Mouse (Mus musculus) midbrain, embryonic 10.5 days (tissue): ENCODE measurements around the gene Cacng1. TPM values are rescaled to one million over a fixed set of nuclear protein-coding genes. Genes with fewer than 3 reads are reported as not detected.

Experiments used
- DNase-seq: peaks from one replicate; pipeline ENCODE4 v3.0.0-alpha.2; 2017; ENCODE audit warnings: low spot score
- H3K27ac ChIP-seq: fragments of 300-500 bp; sonication (generic); replicated peaks from 2 replicates; pipeline ENCODE4 v1.5.1; 2016; ENCODE audit warnings: mild to moderate bottlenecking
- H3K27me3 ChIP-seq: fragments of 300-500 bp; sonication (generic); 2 replicates; pipeline ENCODE4 v1.6.1; 2016; ENCODE audit warnings: low read depth, mild to moderate bottlenecking; ENCODE audit not compliant: poor library complexity, severe bottlenecking
- H3K36me3 ChIP-seq: fragments of 300-500 bp; sonication (generic); 2 replicates; pipeline ENCODE4 v1.6.1; 2016; ENCODE audit warnings: mild to moderate bottlenecking, moderate library complexity
- H3K4me1 ChIP-seq: fragments of 300-500 bp; sonication (generic); 2 replicates; pipeline ENCODE4 v1.6.1; 2016
- H3K4me3 ChIP-seq: fragments of 300-500 bp; sonication (generic); 2 replicates; pipeline ENCODE4 v1.5.1; 2016; ENCODE audit warnings: mild to moderate bottlenecking, moderate library complexity
- H3K9me3 ChIP-seq: fragments of 300-500 bp; sonication (generic); replicated peaks from 2 replicates; pipeline ENCODE4 v1.6.1; 2016; ENCODE audit warnings: mild to moderate bottlenecking
- WGBS: fragments of 180-500 bp; shearing (Covaris S2); methylation state at CpG from one replicate; pipeline ENCODE4 v1.1.7; 2016; 5-methylcytosine and 5-hydroxymethylcytosine counted together
- polyA plus RNA-seq: library from polyadenylated mRNA; unstranded; fragments of >200 nt; fragmentation: Nextera tagmentation; extraction: Ambion mirVana; gene quantifications from 2 replicates; pipeline ENCODE4 v1.2.1, GENCODE M21; 2016

Cacng1 gene
- polyA plus RNA-seq, 1 experiment from 2014 or later, result 0.31 TPM

GRCm38 (mm10) chr11:107731498-107731897 lies 15.2 kb upstream of the Cacng1 start:
- 0 out of 2 replicates have a peak, but pooled peaks cover 2% of the 10 kb centered on the region for H3K4me1 ChIP-seq
- DNase-seq, result no peak
- H3K4me3 ChIP-seq, result no peak overlapping the region
- no peak overlapping the region for H3K27ac ChIP-seq
- peaks cover 56% of the 10 kb centered on the region for H3K36me3 ChIP-seq
- H3K27me3 ChIP-seq, result no peaks in the 10 kb centered on the region
- H3K9me3 ChIP-seq, result no peaks in the 10 kb centered on the region
- WGBS, result 94% methylated on average over 5 of the region's 5 CpGs

- H3K4me3 ChIP-seq, result no peak overlapping the region
- no peaks in the 10 kb centered on the region for H3K9me3 ChIP-seq
- H3K27ac ChIP-seq, result no peak overlapping the region
- 0 out of 2 replicates have a peak, but pooled peaks cover 2% of the 10 kb centered on the region for H3K4me1 ChIP-seq
- 86% methylated on average over 4 of the region's 4 CpGs for WGBS
- H3K27me3 ChIP-seq, result no peaks in the 10 kb centered on the region
- H3K36me3 ChIP-seq, result peaks cover 50% of the 10 kb centered on the region
- DNase-seq, result no peak
These were observed 14.6 kb upstream of the Cacng1 start for GRCm38 (mm10) chr11:107730940-107731339.

- no peaks in the 10 kb centered on the region for H3K9me3 ChIP-seq
- H3K4me3 ChIP-seq, result no peak overlapping the region
- no peak for DNase-seq
- H3K27me3 ChIP-seq, result no peaks in the 10 kb centered on the region
- 0 out of 2 replicates have a peak, but pooled peaks cover 2% of the 10 kb centered on the region for H3K4me1 ChIP-seq
- 83% methylated on average over 7 of the region's 7 CpGs for WGBS
- no peak overlapping the region for H3K27ac ChIP-seq
- H3K36me3 ChIP-seq, result peaks cover 32% of the 10 kb centered on the region
These were observed 12.8 kb upstream of the Cacng1 start for GRCm38 (mm10) chr11:107729141-107729540.

GRCm38 (mm10) chr11:107728073-107728863 lies 11.9 kb upstream of the Cacng1 start:
- Histone ChIP-seq H3K4me1 (0 out of 2 replicates have a peak, but pooled peaks cover 2% of the 10 kb centered on the region), H3K9me3 (no peaks in the 10 kb centered on the region), H3K4me3 (no peak overlapping the region), H3K36me3 (peaks cover 23% of the 10 kb centered on the region), H3K27me3 (no peaks in the 10 kb centered on the region), H3K27ac (no peak overlapping the region)
- WGBS, result 86% methylated on average over 13 of the region's 13 CpGs
- DNase-seq, result no peak

GRCm38 (mm10) chr11:107724603-107725002 lies 8.3 kb upstream of the Cacng1 start:
- WGBS, result 91% methylated on average over 8 of the region's 8 CpGs

GRCm38 (mm10) chr11:107721057-107721456 lies 4.7 kb upstream of the Cacng1 start:
- no peaks in the 10 kb centered on the region for H3K27me3 ChIP-seq
- H3K36me3 ChIP-seq, result 0 out of 2 replicates have a peak, but pooled peaks cover 4% of the 10 kb centered on the region
- no peak overlapping the region for H3K27ac ChIP-seq
- no peak overlapping the region for H3K4me3 ChIP-seq
- peaks cover 12% of the 10 kb centered on the region; the same call in 1 of the 2 replicates for H3K4me1 ChIP-seq
- WGBS, result 95% methylated on average over 7 of the region's 7 CpGs
- peaks cover 6% of the 10 kb centered on the region; the same call in 1 of the 2 replicates for H3K9me3 ChIP-seq
- DNase-seq, result no peak

More at GRCm38 (mm10) chr11:107724603-107725002, 8.3 kb upstream of the Cacng1 start:
- Histone ChIP-seq H3K4me3 (no peak overlapping the region), H3K36me3 (no peaks in the 10 kb centered on the region), H3K27me3 (no peaks in the 10 kb centered on the region), H3K4me1 (0 out of 2 replicates have a peak, but pooled peaks cover 2% of the 10 kb centered on the region), H3K27ac (no peak overlapping the region), H3K9me3 (no peaks in the 10 kb centered on the region)
- no peak for DNase-seq

- Histone ChIP-seq H3K36me3 (0 out of 2 replicates have a peak, but pooled peaks cover 4% of the 10 kb centered on the region), H3K9me3 (peaks cover 6% of the 10 kb centered on the region; the same call in 1 of the 2 replicates), H3K27me3 (no peaks in the 10 kb centered on the region), H3K4me1 (peaks cover 13% of the 10 kb centered on the region; the same call in 1 of the 2 replicates), H3K27ac (no peak overlapping the region), H3K4me3 (no peak overlapping the region)
- 91% methylated on average over 9 of the region's 9 CpGs for WGBS
- no peak for DNase-seq
These were observed 4.1 kb upstream of the Cacng1 start for GRCm38 (mm10) chr11:107720264-107721021.

GRCm38 (mm10) chr11:107714368-107714767 lies 2.0 kb downstream of the Cacng1 start:
- H3K27me3 ChIP-seq, result peaks cover 14% of the 10 kb centered on the region; the same call in 1 of the 2 replicates
- peak overlapping the region; percentile 5; the same call in 1 of the 2 replicates for H3K27ac ChIP-seq
- DNase-seq, result no peak
- 85% methylated on average over 7 of the region's 7 CpGs for WGBS
- H3K4me3 ChIP-seq, result no peak overlapping the region
- peaks cover 6% of the 10 kb centered on the region; the same call in 1 of the 2 replicates for H3K9me3 ChIP-seq
- 0 out of 2 replicates have a peak, but pooled peaks cover 4% of the 10 kb centered on the region for H3K36me3 ChIP-seq
- peaks cover 24% of the 10 kb centered on the region for H3K4me1 ChIP-seq

GRCm38 (mm10) chr11:107710379-107710778 lies 5.9 kb downstream of the Cacng1 start:
- WGBS, result 83% methylated on average over 3 of the region's 3 CpGs
- peaks cover 31% of the 10 kb centered on the region for H3K27me3 ChIP-seq
- H3K4me3 ChIP-seq, result no peak overlapping the region
- no peaks in the 10 kb centered on the region for H3K9me3 ChIP-seq
- peaks cover 42% of the 10 kb centered on the region for H3K4me1 ChIP-seq
- H3K27ac ChIP-seq, result no peak overlapping the region
- no peak for DNase-seq
- no peaks in the 10 kb centered on the region for H3K36me3 ChIP-seq

GRCm38 (mm10) chr11:107707897-107708610 lies 8.3 kb downstream of the Cacng1 start:
- 36% methylated on average over 20 of the region's 20 CpGs for WGBS
- peaks cover 53% of the 10 kb centered on the region for H3K4me1 ChIP-seq
- peak overlapping the region; percentile 14; the same call in 1 of the 2 replicates for H3K4me3 ChIP-seq
- peaks cover 54% of the 10 kb centered on the region for H3K27me3 ChIP-seq
- H3K36me3 ChIP-seq, result no peaks in the 10 kb centered on the region
- H3K27ac ChIP-seq, result peak overlapping the region; percentile 50; the same call in 1 of the 2 replicates
- H3K9me3 ChIP-seq, result no peaks in the 10 kb centered on the region
- DNase-seq, result peak; percentile 56

- whole genome bisulfite sequencing, result 78% methylated on average over 11 of the region's 11 CpGs
These were observed 10.7 kb downstream of the Cacng1 start for GRCm38 (mm10) chr11:107705476-107706074.

More at GRCm38 (mm10) chr11:107705476-107706074, 10.7 kb downstream of the Cacng1 start:
- H3K27ac ChIP-seq, result peak overlapping the region; percentile 9; the same call in 1 of the 2 replicates
- peaks cover 54% of the 10 kb centered on the region for H3K27me3 ChIP-seq
- no peaks in the 10 kb centered on the region for H3K36me3 ChIP-seq
- peaks cover 55% of the 10 kb centered on the region for H3K4me1 ChIP-seq
- H3K9me3 ChIP-seq, result no peaks in the 10 kb centered on the region
- no peak for DNase-seq
- H3K4me3 ChIP-seq, result no peak overlapping the region
